Mouse (Mus musculus) olfactory bulb, adult 2 months (tissue): ENCODE measurements at regions not wholly inside any gene's neighbourhood (a gene's known extent, or its start where the extent isn't known, plus 50 kb on each side); places are given as distances from the start of the nearest gene placed in this dataset.

Source experiments
- CTCF ChIP-seq: fragments of 200-500 bp; IDR thresholded peaks from 2 replicates; pipeline ENCODE4 v1.5.1; 2012; ENCODE audit warnings: low read depth, mild to moderate bottlenecking, low read length, moderate library complexity; ENCODE audit not compliant: insufficient read depth
- POLR2A ChIP-seq: fragments of 200-500 bp; IDR thresholded peaks from 2 replicates; pipeline ENCODE4 v1.6.1; 2012; ENCODE audit warnings: mild to moderate bottlenecking, low read depth, low read length, moderate library complexity; ENCODE audit not compliant: insufficient read depth

DNA sequence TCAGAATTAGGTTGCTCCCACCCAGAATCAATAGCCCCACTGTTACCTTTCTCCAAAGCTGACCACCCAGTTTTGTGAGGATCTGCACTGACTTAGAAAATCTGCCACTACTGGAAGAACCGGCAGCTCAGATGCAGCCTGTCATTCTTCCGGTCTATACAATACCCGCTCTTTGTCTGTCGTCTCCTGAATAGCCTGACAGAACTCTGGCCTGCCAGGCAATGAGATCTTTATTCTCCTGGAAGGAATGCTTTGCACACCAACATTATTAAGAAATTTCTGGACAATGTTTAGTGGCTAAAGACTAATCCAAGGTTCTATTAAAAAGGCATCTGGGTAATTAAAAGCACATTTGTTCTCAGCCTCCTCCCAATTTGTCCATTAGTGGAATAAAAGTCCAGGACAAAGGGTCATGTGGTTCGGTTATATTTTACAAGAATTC lies 2232.0 kb downstream of the 4930444P10Rik start:
- no peak for TF ChIP-seq CTCF
- TF ChIP-seq POLR2A: no peak
